Mouse (Mus musculus) myocyte (in vitro differentiated cells): ENCODE results near the gene 1110008L16Rik. TPM values are rescaled to one million over a fixed set of nuclear protein-coding genes. Genes with fewer than 3 reads are reported as not detected.

Source experiments
- H3K27me3 ChIP-seq: one replicate; pipeline ENCODE4 v1.6.1; 2011; ENCODE audit not compliant: control insufficient read depth, insufficient read depth, insufficient read length
- H3K36me3 ChIP-seq: one replicate; pipeline ENCODE4 v1.6.1; 2011; ENCODE audit not compliant: control insufficient read depth, insufficient read depth
- H3K4me2 ChIP-seq: one replicate; pipeline ENCODE4 v1.6.1; 2011; ENCODE audit warnings: low read depth, control low read depth
- H3K4me3 ChIP-seq: one replicate; pipeline ENCODE4 v1.5.1; 2011; ENCODE audit warnings: mild to moderate bottlenecking, control low read depth, moderate library complexity
- H3K79me2 ChIP-seq: one replicate; pipeline ENCODE4 v1.6.1; 2011; ENCODE audit not compliant: control insufficient read depth, insufficient read depth
- H3ac ChIP-seq: one replicate; pipeline ENCODE4 v1.6.1; 2011; ENCODE audit not compliant: control insufficient read depth, insufficient read length
- CEBPB ChIP-seq: IDR thresholded peaks from 2 replicates; pipeline ENCODE4 v1.6.1; 2011; ENCODE audit warnings: mild to moderate bottlenecking, moderate library complexity; ENCODE audit not compliant: poor library complexity, insufficient read depth, severe bottlenecking
- E2F4 ChIP-seq: IDR thresholded peaks from one replicate; pipeline ENCODE4 v1.6.1; 2011; ENCODE audit warnings: mild to moderate bottlenecking, control low read depth, moderate library complexity; ENCODE audit not compliant: insufficient read depth
- MAX ChIP-seq: IDR thresholded peaks from one replicate; pipeline ENCODE4 v1.6.1; 2011; ENCODE audit warnings: low read depth, mild to moderate bottlenecking, control low read depth
- MYOD1 ChIP-seq, 3 experiments: IDR thresholded peaks; one replicate each; pipeline ENCODE4 v1.6.1; 2011; ENCODE audit warnings: control low read depth in 2 of 3, low read depth in 2 of 3, mild to moderate bottlenecking in 2 of 3, moderate library complexity in 1 of 3; ENCODE audit not compliant: insufficient read length in 2 of 3, control insufficient read depth in 1 of 3
- MYOG ChIP-seq, 3 experiments: IDR thresholded peaks; one replicate each; pipeline ENCODE4 v1.6.1; 2011; ENCODE audit warnings: control low read depth in 2 of 3, low read depth in 2 of 3, mild to moderate bottlenecking in 2 of 3; ENCODE audit not compliant: insufficient read length in 2 of 3, control insufficient read depth in 1 of 3, insufficient read depth in 1 of 3
- POLR2A ChIP-seq: IDR thresholded peaks from one replicate; pipeline ENCODE4 v1.6.1; 2011; ENCODE audit warnings: low read depth, mild to moderate bottlenecking, control low read depth, moderate library complexity; ENCODE audit not compliant: insufficient read length
- POLR2AphosphoS2 ChIP-seq: IDR thresholded peaks from one replicate; pipeline ENCODE4 v1.6.1; 2011; ENCODE audit warnings: low read depth, control low read depth; ENCODE audit not compliant: insufficient read length
- REST ChIP-seq: IDR thresholded peaks from one replicate; pipeline ENCODE4 v1.6.1; 2011; ENCODE audit warnings: mild to moderate bottlenecking, control low read depth, moderate library complexity; ENCODE audit not compliant: insufficient read depth, insufficient read length
- SRF ChIP-seq: IDR thresholded peaks from one replicate; pipeline ENCODE4 v1.6.1; 2011; ENCODE audit warnings: low read depth; ENCODE audit not compliant: control insufficient read depth, insufficient read length
- TCF12 ChIP-seq: IDR thresholded peaks from one replicate; pipeline ENCODE4 v1.6.1; 2011; ENCODE audit warnings: mild to moderate bottlenecking, control low read depth; ENCODE audit not compliant: poor library complexity, insufficient read depth, severe bottlenecking
- TCF3 ChIP-seq: IDR thresholded peaks from one replicate; pipeline ENCODE4 v1.6.1; 2011; ENCODE audit warnings: low read depth, control low read depth; ENCODE audit not compliant: insufficient read length
- USF1 ChIP-seq: IDR thresholded peaks from one replicate; pipeline ENCODE4 v1.6.1; 2011; ENCODE audit warnings: low read depth, mild to moderate bottlenecking, control low read depth, moderate library complexity
- polyA plus RNA-seq: library from polyadenylated mRNA; unstranded; fragments of >200 nt; fragmentation: generic; extraction: Trizol; gene quantifications from one replicate; pipeline ENCODE4 v1.2.1, GENCODE M21; 2012; ENCODE audit warnings: missing spikeins

1110008L16Rik gene
- polyA plus RNA-seq, 1 experiment, result 8.2 TPM

- Histone ChIP-seq H3K36me3 (no peaks in the 10 kb centered on the region), H3K27me3 (no peaks in the 10 kb centered on the region), H3ac (no peak overlapping the region), H3K4me3 (no peak overlapping the region), H3K4me2 (no peak overlapping the region), H3K79me2 (no peaks in the 10 kb centered on the region)
- TF ChIP-seq REST (no peak), MAX (no peak), E2F4 (no peak), TCF12 (no peak), CEBPB (no peak), TCF3 (no peak), USF1 (no peak), MYOD1 (IDR thresholded peaks at IDR 0.05; ENCODE audit: control insufficient read depth in 1 of 3, insufficient read length in 2 of 3, low read depth in 2 of 3) (no peak), POLR2AphosphoS2 (no peak), SRF (no peak), POLR2A (no peak), MYOG (IDR thresholded peaks at IDR 0.05; ENCODE audit: control insufficient read depth in 1 of 3, insufficient read depth in 1 of 3, insufficient read length in 2 of 3, low read depth in 2 of 3) (no peak)
Observed at GRCm38 (mm10) chr12:55377610-55377980, 78.2 kb downstream of the 1110008L16Rik start.

GRCm38 (mm10) chr12:55384023-55384749, 84.8 kb downstream of the 1110008L16Rik start, which contains the start of gene Psma6:
TSS of gene Psma6 (plus strand) at chr12:55384222.
- Histone ChIP-seq H3K79me2 (no peaks in the 10 kb centered on the region), H3K4me3 (no peak within 1 kb of the TSS), H3K4me2 (no peak within 1 kb of the TSS), H3K36me3 (no peaks in the 10 kb centered on the region), H3K27me3 (no peaks in the 10 kb centered on the region), H3ac (no peak within 1 kb of the TSS)
- TF ChIP-seq E2F4 (no peak), CEBPB (no peak), MYOD1 (IDR thresholded peaks at IDR 0.05; ENCODE audit: control insufficient read depth in 1 of 3, insufficient read length in 2 of 3, low read depth in 2 of 3) (no peak), TCF3 (no peak), REST (no peak), TCF12 (no peak), SRF (no peak), MYOG (IDR thresholded peaks at IDR 0.05; ENCODE audit: control insufficient read depth in 1 of 3, insufficient read depth in 1 of 3, insufficient read length in 2 of 3, low read depth in 2 of 3) (no peak), POLR2A (no peak)

GRCm38 (mm10) chr12:55384826-55385225, 85.4 kb downstream of the 1110008L16Rik start:
- Histone ChIP-seq H3K27me3 (no peaks in the 10 kb centered on the region), H3ac (no peak overlapping the region), H3K4me2 (no peak overlapping the region), H3K4me3 (no peak overlapping the region), H3K79me2 (no peaks in the 10 kb centered on the region), H3K36me3 (no peaks in the 10 kb centered on the region)
- no peak for TF ChIP-seq TCF12
- TF ChIP-seq POLR2A, result no peak
- TF ChIP-seq POLR2AphosphoS2, result no peak
- no peak for TF ChIP-seq MYOG (IDR thresholded peaks at IDR 0.05; ENCODE audit: control insufficient read depth in 1 of 3, insufficient read depth in 1 of 3, insufficient read length in 2 of 3, low read depth in 2 of 3)
- no peak for TF ChIP-seq SRF
- no peak for TF ChIP-seq E2F4
- TF ChIP-seq REST, result no peak
- no peak for TF ChIP-seq TCF3

GRCm38 (mm10) chr12:55385931-55386330, 86.6 kb downstream of the 1110008L16Rik start:
- no peaks in the 10 kb centered on the region for H3K79me2 ChIP-seq
- H3K36me3 ChIP-seq, result no peaks in the 10 kb centered on the region
- TF ChIP-seq MAX (no peak), TCF12 (no peak), MYOD1 (IDR thresholded peaks at IDR 0.05; ENCODE audit: control insufficient read depth in 1 of 3, insufficient read length in 2 of 3, low read depth in 2 of 3) (no peak), POLR2A (no peak), POLR2AphosphoS2 (no peak)
- H3K27me3 ChIP-seq, result no peaks in the 10 kb centered on the region
- no peak overlapping the region for H3K4me3 ChIP-seq
- H3ac ChIP-seq, result no peak overlapping the region
- H3K4me2 ChIP-seq, result no peak overlapping the region

- H3K4me3 ChIP-seq, result no peak overlapping the region
- TF ChIP-seq MYOG (IDR thresholded peaks at IDR 0.05; ENCODE audit: control insufficient read depth in 1 of 3, insufficient read depth in 1 of 3, insufficient read length in 2 of 3, low read depth in 2 of 3), result no peak
- TF ChIP-seq SRF, result no peak
- no peak for TF ChIP-seq REST
- TF ChIP-seq POLR2AphosphoS2, result no peak
- TF ChIP-seq MAX, result no peak
- TF ChIP-seq MYOD1 (IDR thresholded peaks at IDR 0.05; ENCODE audit: control insufficient read depth in 1 of 3, insufficient read length in 2 of 3, low read depth in 2 of 3), result no peak
- no peak for TF ChIP-seq USF1
- no peak for TF ChIP-seq TCF3
- no peak for TF ChIP-seq E2F4
- no peak for TF ChIP-seq CEBPB
- TF ChIP-seq TCF12, result no peak
- TF ChIP-seq POLR2A, result no peak
- H3K27me3 ChIP-seq, result no peaks in the 10 kb centered on the region
- H3K36me3 ChIP-seq, result no peaks in the 10 kb centered on the region
- H3K79me2 ChIP-seq, result no peaks in the 10 kb centered on the region
- H3ac ChIP-seq, result no peak overlapping the region
- no peak overlapping the region for H3K4me2 ChIP-seq
Observed at GRCm38 (mm10) chr12:55386456-55386855, 87.1 kb downstream of the 1110008L16Rik start.
